Mouse (Mus musculus): ENCODE data around the gene Sparcl1. TPM values are rescaled to one million over a fixed set of nuclear protein-coding genes. Genes with fewer than 3 reads are reported as not detected.

Sparcl1 gene
- polyA plus RNA-seq, 1 experiment from 2014 or later, result 26.5 TPM

GRCm38 (mm10) chr5:104076361-104076760, 37.2 kb downstream of the Sparcl1 start:
- no peak overlapping the region for H3K9ac ChIP-seq
- no peaks in the 10 kb centered on the region for H3K9me3 ChIP-seq
- no peak overlapping the region for H3K27ac ChIP-seq
- peaks cover 15% of the 10 kb centered on the region for H3K4me1 ChIP-seq
- no peaks in the 10 kb centered on the region for H3K36me3 ChIP-seq (replicated peaks)
- 27% methylated on average over 10 of the region's 10 CpGs for WGBS
- no peak overlapping the region for H3K4me3 ChIP-seq (replicated peaks)
- peaks cover 2% of the 10 kb centered on the region; the same call in 1 of the 2 replicates for H3K27me3 ChIP-seq
- H3K4me2 ChIP-seq, result no peak overlapping the region
- no peak for ATAC-seq (ENCODE audit: low FRiP score)

- no peak overlapping the region for H3K4me3 ChIP-seq (replicated peaks)
- no peak overlapping the region for H3K9ac ChIP-seq
- no peaks in the 10 kb centered on the region for H3K36me3 ChIP-seq (replicated peaks)
- H3K27ac ChIP-seq, result no peak overlapping the region
- no peak overlapping the region for H3K4me2 ChIP-seq
- H3K27me3 ChIP-seq, result peaks cover 2% of the 10 kb centered on the region; the same call in 1 of the 2 replicates
- ATAC-seq (ENCODE audit: low FRiP score), result peak; percentile 5; the same call in 1 of the 2 replicates
- peaks cover 16% of the 10 kb centered on the region for H3K4me1 ChIP-seq
- no peaks in the 10 kb centered on the region for H3K9me3 ChIP-seq
- WGBS, result 29% methylated on average over 12 of the region's 12 CpGs
These were observed 39.1 kb downstream of the Sparcl1 start for GRCm38 (mm10) chr5:104074388-104074787.

- peaks cover 2% of the 10 kb centered on the region; the same call in 1 of the 2 replicates for H3K27me3 ChIP-seq
- H3K4me2 ChIP-seq, result no peak overlapping the region
- WGBS, result 75% methylated on average over 5 of the region's 5 CpGs
- no peak overlapping the region for H3K27ac ChIP-seq
- H3K4me1 ChIP-seq, result peaks cover 16% of the 10 kb centered on the region
- ATAC-seq (ENCODE audit: low FRiP score), result peak; percentile 92
- H3K36me3 ChIP-seq (replicated peaks), result no peaks in the 10 kb centered on the region
- H3K9ac ChIP-seq, result no peak overlapping the region
- H3K9me3 ChIP-seq, result no peaks in the 10 kb centered on the region
- no peak overlapping the region for H3K4me3 ChIP-seq (replicated peaks)
These were observed 39.9 kb downstream of the Sparcl1 start for GRCm38 (mm10) chr5:104073602-104074001.

- peak overlapping the region; percentile 31 for H3K4me2 ChIP-seq
- H3K9ac ChIP-seq, result no peak overlapping the region
- H3K4me1 ChIP-seq, result peaks cover 16% of the 10 kb centered on the region
- peak; percentile 94 for ATAC-seq (ENCODE audit: low FRiP score)
- H3K27me3 ChIP-seq, result peaks cover 2% of the 10 kb centered on the region; the same call in 1 of the 2 replicates
- H3K27ac ChIP-seq, result peak overlapping the region; percentile 82
- no peak overlapping the region for H3K4me3 ChIP-seq (replicated peaks)
- no peaks in the 10 kb centered on the region for H3K36me3 ChIP-seq (replicated peaks)
- 5% methylated on average over 6 of the region's 8 CpGs for WGBS
- no peaks in the 10 kb centered on the region for H3K9me3 ChIP-seq
These were observed 41.2 kb downstream of the Sparcl1 start for GRCm38 (mm10) chr5:104072272-104072886.

- H3K27me3 ChIP-seq, result no peaks in the 10 kb centered on the region
- no peaks in the 10 kb centered on the region for H3K36me3 ChIP-seq (replicated peaks)
- H3K4me3 ChIP-seq (replicated peaks), result no peak overlapping the region
- no peaks in the 10 kb centered on the region for H3K9me3 ChIP-seq
- no peak overlapping the region for H3K27ac ChIP-seq
- no peak overlapping the region for H3K9ac ChIP-seq
- ATAC-seq (ENCODE audit: low FRiP score), result no peak
- H3K4me1 ChIP-seq, result peaks cover 11% of the 10 kb centered on the region
- H3K4me2 ChIP-seq, result no peak overlapping the region
- WGBS, result 74% methylated on average over 4 of the region's 4 CpGs
These were observed 42.5 kb downstream of the Sparcl1 start for GRCm38 (mm10) chr5:104071048-104071447.

- Histone ChIP-seq H3K4me3 (replicated peaks) (no peak overlapping the region), H3K27ac (no peak overlapping the region), H3K4me1 (peaks cover 11% of the 10 kb centered on the region), H3K9me3 (no peaks in the 10 kb centered on the region), H3K9ac (no peak overlapping the region), H3K4me2 (no peak overlapping the region), H3K27me3 (no peaks in the 10 kb centered on the region), H3K36me3 (replicated peaks) (peaks cover 6% of the 10 kb centered on the region)
- ATAC-seq (ENCODE audit: low FRiP score), result no peak
- WGBS, result 83% methylated on average over 7 of the region's 7 CpGs
These were observed 44.8 kb downstream of the Sparcl1 start for GRCm38 (mm10) chr5:104068751-104069150.

- no peaks in the 10 kb centered on the region for H3K4me1 ChIP-seq
- no peak overlapping the region for H3K9ac ChIP-seq
- H3K9me3 ChIP-seq, result no peaks in the 10 kb centered on the region
- H3K4me3 ChIP-seq (replicated peaks), result no peak overlapping the region
- H3K4me2 ChIP-seq, result no peak overlapping the region
- no peak overlapping the region for H3K27ac ChIP-seq
- no peak for ATAC-seq (ENCODE audit: low FRiP score)
- H3K36me3 ChIP-seq (replicated peaks), result peaks cover 32% of the 10 kb centered on the region
- H3K27me3 ChIP-seq, result no peaks in the 10 kb centered on the region
- 90% methylated on average over 11 of the region's 11 CpGs for whole genome bisulfite sequencing
These were observed 50.6 kb downstream of the Sparcl1 start for GRCm38 (mm10) chr5:104062773-104063551.

- ATAC-seq (ENCODE audit: low FRiP score), result no peak
- Histone ChIP-seq H3K4me1 (no peaks in the 10 kb centered on the region), H3K4me2 (no peak overlapping the region), H3K9ac (no peak overlapping the region), H3K27me3 (no peaks in the 10 kb centered on the region), H3K36me3 (replicated peaks) (peaks cover 32% of the 10 kb centered on the region), H3K4me3 (replicated peaks) (no peak overlapping the region), H3K9me3 (no peaks in the 10 kb centered on the region), H3K27ac (no peak overlapping the region)
- WGBS, result 81% methylated on average over 13 of the region's 13 CpGs
These were observed 51.4 kb downstream of the Sparcl1 start for GRCm38 (mm10) chr5:104061936-104062772.

- Histone ChIP-seq H3K27ac (no peak overlapping the region), H3K9me3 (no peaks in the 10 kb centered on the region), H3K4me1 (no peaks in the 10 kb centered on the region), H3K9ac (no peak overlapping the region), H3K27me3 (no peaks in the 10 kb centered on the region), H3K36me3 (replicated peaks) (peaks cover 32% of the 10 kb centered on the region), H3K4me3 (replicated peaks) (no peak overlapping the region), H3K4me2 (no peak overlapping the region)
- 93% methylated on average over 5 of the region's 5 CpGs for WGBS
- ATAC-seq (ENCODE audit: low FRiP score), result no peak
These were observed 53.1 kb downstream of the Sparcl1 start for GRCm38 (mm10) chr5:104060429-104060828.

GRCm38 (mm10) chr5:104059628-104060027, 53.9 kb downstream of the Sparcl1 start:
- no peak for ATAC-seq (ENCODE audit: low FRiP score)
- Histone ChIP-seq H3K36me3 (replicated peaks) (peaks cover 26% of the 10 kb centered on the region), H3K27ac (no peak overlapping the region), H3K9ac (no peak overlapping the region), H3K4me1 (no peaks in the 10 kb centered on the region), H3K9me3 (no peaks in the 10 kb centered on the region), H3K27me3 (no peaks in the 10 kb centered on the region), H3K4me3 (replicated peaks) (no peak overlapping the region), H3K4me2 (no peak overlapping the region)
- 69% methylated on average over 9 of the region's 9 CpGs for WGBS

- 70% methylated on average over 15 of the region's 15 CpGs for WGBS
- no peak for ATAC-seq (ENCODE audit: low FRiP score)
- no peak overlapping the region for H3K9ac ChIP-seq
These were observed 55.5 kb downstream of the Sparcl1 start for GRCm38 (mm10) chr5:104058021-104058420.

GRCm38 (mm10) chr5:104056295-104056694, 57.2 kb downstream of the Sparcl1 start:
- Histone ChIP-seq H3K4me1 (no peaks in the 10 kb centered on the region), H3K27me3 (no peaks in the 10 kb centered on the region), H3K36me3 (replicated peaks) (peaks cover 24% of the 10 kb centered on the region), H3K4me2 (no peak overlapping the region), H3K27ac (no peak overlapping the region), H3K9me3 (no peaks in the 10 kb centered on the region), H3K9ac (no peak overlapping the region), H3K4me3 (replicated peaks) (no peak overlapping the region)
- WGBS, result 89% methylated on average over 7 of the region's 7 CpGs
- ATAC-seq (ENCODE audit: low FRiP score), result no peak

More at GRCm38 (mm10) chr5:104058021-104058420, 55.5 kb downstream of the Sparcl1 start:
- no peaks in the 10 kb centered on the region for H3K9me3 ChIP-seq
- H3K36me3 ChIP-seq (replicated peaks), result peaks cover 26% of the 10 kb centered on the region
- no peaks in the 10 kb centered on the region for H3K27me3 ChIP-seq
- H3K4me1 ChIP-seq, result no peaks in the 10 kb centered on the region
- H3K4me3 ChIP-seq (replicated peaks), result no peak overlapping the region
- H3K27ac ChIP-seq, result no peak overlapping the region
- no peak overlapping the region for H3K4me2 ChIP-seq

Measured in forebrain, embryonic 12.5 days (tissue).